Mouse (Mus musculus): ENCODE measurements around the gene Mapt.

DNA sequence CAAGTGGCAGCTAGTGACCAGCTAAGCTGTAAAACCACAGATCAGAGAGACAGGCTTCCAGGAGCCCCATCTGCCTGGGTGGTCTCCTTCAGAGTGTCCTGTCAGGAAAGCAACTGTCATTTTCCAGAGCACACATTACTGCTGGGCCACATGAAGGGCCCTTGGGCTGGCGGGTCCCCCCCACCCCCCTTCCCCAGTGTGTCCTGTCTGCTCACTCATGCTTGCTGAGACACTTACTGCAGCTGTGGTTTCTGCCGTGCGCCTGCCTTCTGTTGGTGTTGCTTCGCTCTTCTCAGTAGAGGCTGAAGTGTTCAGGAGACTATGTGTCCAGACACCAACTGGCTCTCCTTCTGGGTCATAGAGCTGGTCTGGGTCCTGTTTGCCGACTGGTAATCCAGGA is 89.3 kb downstream of the Mapt start:
- TF ChIP-seq CTCF (IDR thresholded peaks at IDR 0.05; ENCODE audit: insufficient read depth, low read length) (no peak), POLR2A (IDR thresholded peaks at IDR 0.05; ENCODE audit: borderline replicate concordance, extremely low read depth, low read depth, low read length) (no peak)
